Mouse (Mus musculus) testis, adult 2 months (tissue): ENCODE data around the gene Golim4.

ENCODE experiments used
- CTCF ChIP-seq: fragments of 200-500 bp; IDR thresholded peaks from 2 replicates; pipeline ENCODE4 v1.5.1; 2012; ENCODE audit warnings: low read depth, mild to moderate bottlenecking, inconsistent platforms, low read length, moderate library complexity; ENCODE audit not compliant: control insufficient read depth, insufficient read depth, insufficient replicate concordance
- POLR2A ChIP-seq: fragments of 200-500 bp; IDR thresholded peaks from 2 replicates; pipeline ENCODE4 v1.6.1; 2012; ENCODE audit warnings: low read depth, mild to moderate bottlenecking, inconsistent platforms, low read length, moderate library complexity; ENCODE audit not compliant: control insufficient read depth

- no peak for TF ChIP-seq CTCF
- no peak for TF ChIP-seq POLR2A
Measured at GRCm38 (mm10) chr3:75910768-75911167, 46.0 kb downstream of the Golim4 start.
